Mouse (Mus musculus) spleen, adult 12 weeks (tissue): ENCODE measurements around the gene Nupl1.
A peak's percentile ranks its signal among the peaks of the same experiment; 100 is the strongest.

Experiments
- DNase-seq: peaks from one replicate; pipeline ENCODE4 v3.0.0; 2022; ENCODE audit warnings: low spot score

The Nupl1 gene

DNA sequence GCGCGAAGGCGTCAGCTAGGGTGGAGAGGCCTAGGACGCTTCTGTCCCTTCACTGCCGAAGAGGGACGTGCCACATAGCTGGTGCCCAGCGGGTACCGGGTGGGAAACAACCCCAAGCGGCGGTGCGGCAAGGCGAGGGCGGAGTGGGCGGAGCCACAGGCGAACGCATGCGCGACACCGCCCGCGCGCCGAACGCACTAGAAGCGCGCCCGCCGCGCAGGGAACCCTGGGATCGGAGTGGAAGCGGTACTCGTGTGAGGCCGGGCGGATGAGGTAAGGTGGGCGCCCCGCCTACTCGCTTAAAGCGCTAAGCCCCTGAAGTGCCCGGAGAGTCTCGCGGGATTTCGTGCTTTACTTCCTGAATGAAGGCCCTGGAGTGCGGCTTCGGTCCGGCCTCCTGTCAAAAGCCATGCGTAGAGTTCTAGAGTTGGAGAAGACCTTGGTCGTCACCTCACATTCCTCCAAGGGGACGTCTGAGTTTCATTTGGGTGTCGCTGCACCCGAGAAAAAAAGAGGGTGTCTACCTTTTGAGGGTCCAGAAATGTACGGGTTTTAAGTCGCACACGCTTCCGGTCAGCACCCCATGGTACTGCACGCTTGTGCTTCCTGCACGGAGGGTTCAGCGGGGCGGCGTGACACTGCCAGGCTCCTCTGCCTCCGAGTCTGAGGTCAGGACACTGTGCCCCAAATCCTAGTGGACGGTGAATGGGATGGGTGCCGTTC is at the start of gene Nupl1, which contains the start of gene Gm49336:
TSS of gene Nupl1 (minus strand) at position 151 of the 723 bp plus-strand sequence.
TSS of gene Gm49336 (minus strand) at position 227 of the 723 bp plus-strand sequence.
- DNase-seq: peak; percentile 96

- no peak for DNase-seq
Observed at GRCm38 (mm10) chr14:60301024-60301423, 49.8 kb upstream of the Nupl1 start.

GRCm38 (mm10) chr14:60300224-60300991 is 49.2 kb upstream of the Nupl1 start:
- no peak for DNase-seq

DNA sequence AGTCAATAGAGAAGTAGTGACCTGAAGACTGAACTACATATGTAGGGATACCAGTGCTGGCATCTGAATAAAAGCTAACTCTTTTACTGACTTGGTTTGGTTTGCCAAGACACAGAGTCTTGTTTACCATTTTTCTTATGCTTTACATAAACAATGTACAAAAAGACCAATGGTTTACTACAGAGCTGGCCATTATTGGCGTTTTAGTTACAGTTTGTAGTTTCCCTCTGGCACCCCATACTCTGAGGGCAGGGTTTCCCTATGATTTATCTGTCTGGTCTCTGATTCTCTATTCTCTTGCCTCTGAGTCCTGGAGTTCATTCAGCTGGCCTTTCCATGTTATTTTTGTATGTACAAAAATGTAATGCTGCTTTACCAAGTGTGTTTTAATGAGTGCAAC is 44.3 kb upstream of the Nupl1 start:
- no peak for DNase-seq

GRCm38 (mm10) chr14:60290363-60290762 is 39.1 kb upstream of the Nupl1 start:
- DNase-seq: no peak

DNA sequence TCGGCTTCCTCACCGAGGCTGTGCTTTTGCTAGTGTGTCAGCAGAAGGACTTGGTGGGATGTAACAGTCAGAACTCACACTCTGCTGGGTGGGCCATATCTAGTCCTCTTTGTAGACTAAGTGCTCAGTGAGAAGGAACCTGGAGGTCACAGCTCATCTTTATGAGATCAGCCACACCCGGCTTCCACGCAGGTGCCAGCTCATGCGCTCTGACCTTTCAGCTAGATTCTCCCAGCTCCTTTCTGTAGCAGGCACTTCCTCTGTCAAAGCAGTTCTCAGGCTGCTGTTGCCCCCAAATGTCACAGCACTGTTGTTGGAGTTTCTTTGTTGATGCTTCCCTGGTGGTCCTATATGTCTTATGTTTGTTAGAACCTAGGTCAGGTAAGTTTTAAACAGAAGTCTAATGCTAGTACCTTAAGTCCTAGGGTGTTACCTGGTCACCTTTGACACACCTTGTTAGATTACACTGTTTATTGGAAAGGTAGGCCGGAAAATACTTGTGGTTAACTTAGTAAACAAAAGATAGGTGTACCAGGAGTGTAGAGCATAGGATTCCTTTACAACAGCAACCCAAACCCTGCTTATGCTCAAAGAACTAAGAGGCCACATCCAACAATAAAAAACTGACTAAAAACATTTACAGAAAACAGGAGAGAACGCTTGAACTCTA is 35.1 kb upstream of the Nupl1 start:
- no peak for DNase-seq

- no peak for DNase-seq
Observed at GRCm38 (mm10) chr14:60275301-60276276, 24.4 kb upstream of the Nupl1 start.

DNA sequence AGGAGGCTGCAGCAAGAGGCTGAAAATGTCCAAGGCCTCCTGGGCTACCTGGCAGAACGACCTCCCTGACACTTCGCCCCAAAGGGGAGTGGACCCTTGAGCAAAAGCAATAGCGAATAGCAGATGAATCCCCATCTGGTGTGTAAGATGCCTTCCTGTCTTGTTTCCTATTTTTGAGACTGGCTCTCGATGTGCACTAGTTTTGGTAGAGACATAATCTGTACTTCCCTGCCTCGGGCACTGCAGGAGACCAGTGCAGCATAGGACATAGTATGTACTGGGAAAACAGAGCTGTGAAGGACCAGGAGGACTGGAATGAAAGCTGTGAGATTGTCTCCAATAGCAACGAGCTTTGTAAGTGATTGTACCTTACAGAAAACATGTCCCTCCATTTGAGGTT is 22.1 kb upstream of the Nupl1 start:
- DNase-seq: no peak

- DNase-seq: no peak
Observed at GRCm38 (mm10) chr14:60269333-60269732, 18.1 kb upstream of the Nupl1 start.

DNA sequence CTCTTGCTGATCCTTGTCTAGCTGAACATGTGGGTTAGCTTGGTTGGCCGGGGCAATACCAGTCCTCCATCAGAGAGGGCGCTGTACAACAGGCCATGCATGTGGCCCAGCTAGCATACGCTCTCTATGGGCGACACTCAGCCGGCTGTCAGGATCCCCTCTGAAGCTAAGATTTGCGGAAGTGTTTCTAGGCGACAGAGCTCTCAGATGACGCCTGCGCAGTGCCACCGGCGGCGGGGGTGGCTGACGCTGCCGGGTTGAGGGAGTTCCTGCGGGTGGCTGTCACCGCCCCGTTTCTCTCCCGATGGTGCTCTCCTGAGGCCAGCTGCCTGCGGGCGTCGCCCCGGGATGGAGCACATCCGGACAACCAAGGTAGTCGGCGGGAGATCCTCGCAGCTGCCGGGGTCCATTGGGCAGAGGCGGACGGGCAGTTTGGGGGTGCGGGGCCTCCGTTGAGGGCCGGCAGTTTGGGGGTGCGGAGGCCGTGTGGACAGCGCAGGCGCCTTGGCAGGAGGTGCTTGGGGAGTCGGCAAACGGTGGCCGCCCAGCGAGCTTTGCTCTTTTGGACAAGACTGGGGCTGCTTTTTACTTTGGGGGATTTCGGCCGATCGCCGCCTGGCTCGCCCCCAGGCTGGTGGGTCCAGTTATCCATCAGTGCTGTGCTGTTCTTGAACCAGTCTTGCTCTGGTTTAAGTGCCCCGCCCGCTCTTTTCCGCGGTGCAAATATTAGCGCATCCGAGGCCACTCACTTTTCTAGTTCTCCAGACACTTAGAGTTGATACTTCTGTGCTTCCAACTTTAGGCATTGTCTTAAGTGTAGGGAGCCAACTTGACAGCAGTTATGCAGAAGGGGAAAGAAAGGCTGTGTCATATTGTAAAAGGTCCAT is 14.0 kb upstream of the Nupl1 start, which contains the start of gene Mtmr6:
TSS of gene Mtmr6 (plus strand) at position 239 of the 887 bp plus-strand sequence.
- DNase-seq: peak; percentile 92

GRCm38 (mm10) chr14:60262316-60262715 is 11.1 kb upstream of the Nupl1 start:
- no peak for DNase-seq

GRCm38 (mm10) chr14:60257851-60258250 is 6.6 kb upstream of the Nupl1 start:
- DNase-seq: no peak

DNA sequence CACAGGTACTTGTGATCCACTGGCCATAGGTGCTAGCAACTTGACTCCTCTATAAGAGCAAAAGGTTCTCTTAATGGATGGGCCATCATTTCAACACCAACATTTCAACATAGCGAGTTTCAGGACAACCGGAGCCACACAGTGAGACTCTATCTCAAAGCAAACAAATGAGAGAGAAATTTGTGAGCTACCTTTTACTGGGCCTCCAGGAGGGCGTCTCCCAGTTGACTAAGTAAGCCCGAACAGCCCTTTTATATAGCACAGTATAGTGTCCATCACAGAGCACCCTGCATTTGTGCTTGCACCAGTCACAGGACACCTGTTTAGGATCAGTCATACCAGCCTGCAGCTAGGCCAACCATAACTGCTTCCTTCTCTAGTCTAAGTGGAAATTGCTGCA is 5.9 kb upstream of the Nupl1 start:
- no peak for DNase-seq

GRCm38 (mm10) chr14:60256356-60256755 is 5.1 kb upstream of the Nupl1 start:
- no peak for DNase-seq

DNA sequence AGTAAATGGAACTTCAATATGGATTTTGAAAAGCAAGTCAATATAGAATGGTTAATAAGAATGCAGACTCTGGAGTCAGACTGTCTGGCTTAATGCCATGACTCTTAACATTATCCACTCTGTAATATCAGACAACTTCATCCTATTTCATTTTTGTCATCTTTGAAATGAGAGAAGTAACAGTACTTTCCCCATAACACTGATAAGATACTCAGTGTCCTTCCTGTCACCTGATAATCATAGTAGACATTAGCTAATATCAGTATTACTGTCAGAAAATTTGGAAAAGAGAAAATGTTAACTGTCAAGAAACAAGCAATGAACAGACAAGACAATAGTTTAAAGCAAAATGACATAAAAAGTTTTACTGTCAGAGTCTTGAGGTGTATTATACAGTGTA is 3.5 kb upstream of the Nupl1 start:
- DNase-seq: no peak

- no peak for DNase-seq
Observed at GRCm38 (mm10) chr14:60253466-60253865, 2.2 kb upstream of the Nupl1 start.

DNA sequence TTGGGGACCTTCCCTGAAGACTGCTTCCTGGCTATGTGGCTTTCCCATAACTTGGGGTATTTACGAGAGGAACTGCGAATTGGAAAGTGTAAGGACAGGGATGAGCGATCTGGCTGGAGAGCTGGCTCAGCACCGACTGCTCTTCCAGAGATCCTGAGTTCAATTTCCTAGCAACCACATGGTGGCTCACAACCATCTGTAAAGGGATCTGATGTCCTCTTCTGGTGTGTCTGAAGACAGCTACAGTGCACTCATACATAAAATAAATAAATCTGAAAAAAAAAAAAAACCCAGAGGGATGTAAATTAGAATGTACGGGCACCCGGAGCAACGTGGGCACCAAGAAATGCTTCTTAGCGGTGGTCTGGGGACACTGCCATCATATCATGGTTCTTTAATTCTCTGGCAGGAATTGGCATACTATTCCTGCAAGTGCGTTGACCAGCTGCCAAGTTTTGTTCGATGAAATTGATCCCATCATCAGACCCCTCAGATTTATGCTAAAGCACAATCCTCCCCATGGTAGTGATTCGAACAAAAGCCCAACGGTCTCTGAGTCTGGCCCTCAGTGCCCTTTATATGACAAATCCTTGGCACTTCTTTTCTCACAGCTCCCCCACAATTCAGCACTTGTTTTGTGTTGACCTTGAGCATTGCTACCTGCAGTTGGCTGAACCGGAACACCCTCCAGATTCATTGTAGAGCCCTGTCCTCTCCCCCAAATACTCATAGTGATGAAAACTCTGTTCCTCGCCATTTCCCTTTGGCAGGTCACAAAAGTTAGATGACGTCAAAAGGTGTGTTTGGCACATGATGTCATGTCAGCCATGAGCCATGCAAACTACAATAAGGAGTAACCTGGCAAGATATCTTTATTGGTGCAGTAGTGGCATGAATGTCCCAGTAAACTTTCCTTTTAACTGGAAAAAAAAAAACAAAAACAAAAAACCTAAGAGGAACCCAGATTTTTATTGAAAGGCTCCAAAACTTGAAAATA is 1.1 kb upstream of the Nupl1 start:
- no peak for DNase-seq

- no peak for DNase-seq
Observed at GRCm38 (mm10) chr14:60250879-60251278, 352 bp downstream of the Nupl1 start.

DNA sequence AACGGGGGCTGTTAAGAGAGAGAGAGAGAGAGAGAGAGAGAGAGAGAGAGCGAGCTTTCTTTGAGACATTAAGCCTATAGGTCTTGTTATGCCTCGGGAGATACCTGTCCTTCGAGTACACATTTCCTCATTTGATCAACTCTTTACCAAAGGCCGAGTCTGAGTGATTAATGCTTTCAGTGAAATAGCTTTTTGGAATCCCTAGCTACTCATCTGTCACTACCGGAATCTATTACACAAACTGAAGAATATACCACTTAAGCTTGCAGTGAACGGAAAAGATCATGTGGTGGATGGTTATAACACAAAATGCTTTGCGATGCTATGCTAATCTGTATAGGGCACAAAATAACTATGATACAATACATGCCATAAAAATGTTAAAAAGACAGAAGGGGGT is 865 bp downstream of the Nupl1 start:
- DNase-seq: no peak
